Mouse (Mus musculus): ENCODE data around the gene Grb2.
A peak's percentile ranks its signal among the peaks of the same experiment; 100 is the strongest.
"Not testable (repeated sequence)": the region's sequence is repeated elsewhere in the genome, so short reads cannot be mapped to it uniquely, and the experiment has no call there.

Gene Grb2

DNA sequence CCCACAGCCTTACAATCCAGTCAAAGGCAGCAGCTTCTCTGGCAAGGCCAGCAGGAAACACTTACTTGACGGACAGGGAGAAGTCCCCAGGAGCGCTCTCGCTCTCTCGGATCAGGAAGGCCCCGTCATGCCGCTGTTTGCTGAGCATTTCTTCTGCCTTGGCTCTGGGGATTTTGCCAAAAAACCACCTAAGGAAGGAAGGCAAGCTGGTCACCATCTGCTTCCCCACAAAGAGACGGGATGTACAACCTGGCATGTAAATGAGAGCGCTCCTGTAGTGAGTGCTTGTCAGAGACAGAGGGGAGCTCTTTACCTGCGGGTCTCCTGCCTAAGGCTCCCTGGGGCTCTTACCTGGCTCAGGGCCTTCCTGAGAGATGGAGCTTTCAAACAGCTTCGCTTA is 58.7 kb downstream of the Grb2 start:
- DNase-seq (ENCODE audit: low read depth, low spot score), result no peak

DNA sequence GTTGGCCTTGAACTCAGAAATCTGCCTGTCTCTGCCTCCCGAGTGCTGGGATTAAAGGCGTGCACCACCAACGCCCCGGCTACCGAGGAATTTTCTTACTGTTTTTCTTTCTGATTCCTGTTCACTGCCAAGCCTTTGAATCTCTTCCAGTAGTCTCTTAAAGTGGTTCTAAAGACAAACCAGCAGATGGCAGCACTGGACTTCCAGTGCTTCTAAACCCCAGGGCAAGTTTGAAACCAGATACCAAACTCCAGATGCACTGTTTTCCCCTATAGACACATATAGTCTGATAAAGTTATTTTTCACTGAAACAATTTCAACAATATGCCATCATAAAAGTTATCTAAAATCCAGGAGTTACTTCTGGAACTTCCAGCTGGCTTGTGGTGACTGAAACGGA is 60.9 kb downstream of the Grb2 start:
- peak; percentile 81 for DNase-seq (ENCODE audit: low read depth, low spot score)

DNA sequence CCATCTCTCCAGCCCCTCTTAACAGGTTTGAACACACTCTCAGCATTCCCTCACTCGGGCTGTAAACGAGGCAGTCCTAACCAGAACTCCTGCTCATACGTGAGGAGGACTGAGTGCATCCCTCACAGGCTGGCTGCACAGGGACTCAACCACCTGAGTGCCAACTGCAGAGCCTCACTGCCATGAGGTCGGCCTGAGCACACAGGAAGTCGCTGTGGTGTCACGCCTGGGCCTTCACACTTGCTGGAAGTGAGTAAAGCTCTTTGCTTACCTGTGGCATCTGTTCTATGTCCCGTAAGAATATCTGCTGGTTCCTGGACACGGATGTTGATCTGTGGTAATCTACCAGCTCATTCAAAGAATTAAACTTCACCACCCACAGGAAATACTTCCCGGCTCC is 62.0 kb downstream of the Grb2 start:
- DNase-seq (ENCODE audit: low read depth, low spot score), result no peak

DNA sequence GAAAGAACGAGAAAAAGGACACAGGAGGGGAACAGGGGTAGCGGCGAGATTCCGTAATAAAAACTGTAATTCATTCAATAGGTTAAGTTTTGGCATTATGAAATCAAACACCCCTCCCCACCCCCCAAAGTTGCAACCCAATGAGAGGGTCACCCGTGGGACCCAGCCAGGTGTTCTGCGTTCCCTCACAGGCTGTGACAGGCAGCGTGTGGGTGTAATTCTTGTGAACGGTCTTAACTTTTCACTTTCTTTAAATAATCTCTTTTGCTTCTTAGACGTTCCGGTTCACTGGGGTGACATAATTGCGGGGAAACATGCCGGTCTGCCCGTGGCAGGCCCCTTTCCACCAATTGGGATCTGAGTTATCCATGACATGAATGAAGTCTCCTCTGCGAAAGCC is 62.9 kb downstream of the Grb2 start:
- DNase-seq (ENCODE audit: low read depth, low spot score), result not testable (repeated sequence)

DNA sequence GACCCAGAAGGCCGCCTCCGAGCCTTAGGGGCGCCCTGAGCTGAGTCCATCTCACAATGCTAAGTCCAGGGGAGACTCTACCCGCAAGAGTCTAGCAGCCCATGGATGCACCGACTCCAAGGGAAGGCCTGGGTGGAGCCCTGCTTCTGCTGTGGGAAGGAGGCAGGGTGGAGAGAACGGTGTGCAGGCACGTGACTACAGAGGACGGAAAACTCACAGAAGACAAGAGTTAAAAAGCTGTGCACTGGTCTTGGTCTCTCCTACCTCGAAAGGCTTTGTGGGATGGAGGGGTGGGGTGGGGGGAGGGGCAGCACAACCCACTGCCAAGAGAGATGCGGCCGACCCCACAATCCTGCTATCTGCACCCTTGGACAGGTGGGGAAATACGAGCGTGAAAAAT is 64.1 kb downstream of the Grb2 start:
- DNase-seq (ENCODE audit: low read depth, low spot score), result no peak

DNA sequence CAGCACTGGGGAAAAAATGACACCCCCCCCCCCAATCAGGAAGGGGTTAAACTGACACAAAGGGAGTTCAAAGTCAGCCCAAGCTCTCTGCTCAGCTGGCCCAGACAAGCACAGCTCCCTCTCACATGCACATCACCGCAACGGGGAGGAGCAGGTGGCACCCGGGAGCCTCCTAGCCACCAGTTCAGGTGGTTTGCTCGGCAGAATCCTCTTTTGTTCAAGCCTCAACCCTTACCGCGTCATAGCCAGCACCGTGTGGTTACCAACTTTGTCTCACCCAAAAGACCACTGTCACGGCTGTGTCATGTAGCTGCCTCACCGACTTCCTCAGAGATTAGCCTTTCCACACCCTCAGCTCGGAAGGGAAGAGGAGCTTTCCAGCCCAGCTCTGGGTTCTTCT is 65.1 kb downstream of the Grb2 start:
- DNase-seq (ENCODE audit: low read depth, low spot score), result no peak

DNA sequence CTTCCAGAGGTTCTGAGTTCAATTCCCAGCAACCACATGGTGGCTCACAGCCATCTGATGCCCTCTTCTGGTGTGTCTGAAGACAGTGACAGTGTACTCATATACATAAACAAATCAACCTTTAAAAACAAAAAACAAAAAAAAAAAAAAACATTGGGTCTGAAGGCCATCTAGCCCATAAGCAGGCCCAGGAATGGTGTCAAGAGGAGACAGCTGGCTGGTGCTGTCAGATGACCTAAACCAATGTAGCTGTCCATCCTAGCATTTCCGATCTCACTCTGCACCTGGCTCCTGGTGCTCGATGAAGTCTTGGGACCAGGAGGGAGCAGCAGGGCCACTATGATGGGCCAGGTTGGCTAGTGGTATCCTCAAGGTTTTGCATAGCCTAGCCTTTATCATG is 65.7 kb downstream of the Grb2 start:
- no peak for DNase-seq (ENCODE audit: low read depth, low spot score)

DNA sequence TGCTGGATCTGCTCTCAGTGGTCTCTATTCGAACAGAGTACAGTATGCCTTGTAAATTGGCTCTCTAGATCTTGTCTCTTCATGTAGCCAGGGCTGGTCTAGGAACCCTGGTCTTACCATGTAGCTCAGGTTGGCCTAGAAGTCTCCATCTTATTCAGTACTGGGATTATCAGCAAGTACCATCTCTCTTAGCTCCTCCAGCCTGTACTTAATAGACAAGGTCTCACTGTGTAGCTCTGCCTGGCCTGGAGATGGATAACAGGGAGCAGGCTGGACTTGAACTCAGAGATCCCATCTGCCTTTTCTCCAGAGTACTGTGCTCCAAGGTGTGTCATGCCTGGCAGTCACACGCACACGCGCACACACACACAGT is 66.7 kb downstream of the Grb2 start:
- DNase-seq (ENCODE audit: low read depth, low spot score), result no peak

DNA sequence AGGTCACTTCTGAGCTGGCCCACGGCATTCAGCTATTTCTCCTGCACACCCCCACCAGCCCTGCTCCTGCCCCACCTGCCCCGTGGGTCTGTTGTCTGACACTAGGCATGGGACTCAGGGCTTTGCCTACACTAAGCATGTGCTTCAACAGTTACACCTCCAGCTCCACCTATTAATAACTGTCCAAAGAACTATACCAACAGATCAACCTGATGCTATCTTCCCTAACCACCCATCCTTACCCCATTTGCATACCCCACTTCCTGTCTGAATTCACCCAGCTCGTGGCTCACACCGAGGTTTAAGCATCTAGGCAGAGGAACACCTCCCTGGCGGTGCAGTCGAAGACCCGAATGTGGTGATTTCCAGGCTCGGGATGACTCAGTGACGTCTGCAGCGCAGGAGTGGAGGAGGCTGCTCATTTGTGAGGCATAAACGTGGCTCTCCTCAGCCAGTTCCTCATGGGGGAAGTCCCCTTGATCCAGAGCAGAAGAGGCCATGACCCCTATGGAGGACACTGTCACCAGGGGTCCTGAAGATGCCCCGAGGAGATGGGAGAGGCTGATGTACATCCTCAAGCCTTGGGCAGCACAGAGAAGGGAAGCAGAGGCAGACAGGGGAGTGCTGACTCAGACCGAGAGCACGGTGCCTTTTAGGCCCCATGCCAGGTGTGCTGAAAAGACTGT is 67.3 kb downstream of the Grb2 start:
- DNase-seq (ENCODE audit: low read depth, low spot score), result no peak

DNA sequence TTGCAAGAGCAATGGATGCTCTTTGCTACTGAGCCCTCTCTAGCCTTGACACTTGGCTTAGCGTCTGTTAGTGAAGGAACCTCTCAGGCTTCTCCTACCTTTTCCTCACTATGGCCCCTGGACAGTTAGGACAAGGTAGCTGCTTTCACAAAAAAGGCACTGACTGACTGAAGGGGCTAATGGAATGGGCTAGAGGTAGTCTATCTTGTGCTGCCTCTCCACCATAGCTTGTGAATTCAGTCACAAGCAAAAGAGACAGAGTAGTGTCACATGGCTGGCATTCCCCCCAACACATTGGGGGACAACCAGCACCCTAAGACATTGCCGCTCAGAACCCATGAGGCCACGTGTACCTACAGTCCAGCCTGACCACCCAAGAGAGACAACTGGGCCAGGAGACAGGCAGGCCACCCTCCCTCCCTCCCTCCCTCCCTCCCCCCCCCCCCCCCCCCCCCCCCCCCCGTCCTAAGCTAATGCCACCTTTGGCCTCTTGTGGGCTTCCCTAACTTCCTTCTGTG is 68.0 kb downstream of the Grb2 start:
- no peak for DNase-seq (ENCODE audit: low read depth, low spot score)

DNA sequence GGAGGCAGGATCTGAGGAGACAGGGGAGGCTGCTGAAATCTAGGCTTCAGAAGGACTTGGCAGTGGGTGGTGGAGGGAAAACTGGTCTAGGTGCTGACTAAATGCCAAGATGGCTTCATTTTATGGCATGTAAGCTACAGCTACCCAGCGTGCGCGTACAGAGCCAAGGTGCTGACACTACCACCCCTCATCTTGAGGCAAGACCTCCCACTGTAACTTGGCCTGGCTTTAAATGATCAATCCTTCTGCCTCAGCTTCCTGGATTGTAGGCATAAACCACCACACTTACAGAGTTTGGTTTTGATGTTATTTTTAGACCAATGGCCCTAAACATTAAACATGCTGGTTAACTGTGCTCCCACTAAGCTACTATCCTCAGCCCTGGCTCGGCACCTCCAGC is 68.9 kb downstream of the Grb2 start:
- no peak for DNase-seq (ENCODE audit: low read depth, low spot score)

DNA sequence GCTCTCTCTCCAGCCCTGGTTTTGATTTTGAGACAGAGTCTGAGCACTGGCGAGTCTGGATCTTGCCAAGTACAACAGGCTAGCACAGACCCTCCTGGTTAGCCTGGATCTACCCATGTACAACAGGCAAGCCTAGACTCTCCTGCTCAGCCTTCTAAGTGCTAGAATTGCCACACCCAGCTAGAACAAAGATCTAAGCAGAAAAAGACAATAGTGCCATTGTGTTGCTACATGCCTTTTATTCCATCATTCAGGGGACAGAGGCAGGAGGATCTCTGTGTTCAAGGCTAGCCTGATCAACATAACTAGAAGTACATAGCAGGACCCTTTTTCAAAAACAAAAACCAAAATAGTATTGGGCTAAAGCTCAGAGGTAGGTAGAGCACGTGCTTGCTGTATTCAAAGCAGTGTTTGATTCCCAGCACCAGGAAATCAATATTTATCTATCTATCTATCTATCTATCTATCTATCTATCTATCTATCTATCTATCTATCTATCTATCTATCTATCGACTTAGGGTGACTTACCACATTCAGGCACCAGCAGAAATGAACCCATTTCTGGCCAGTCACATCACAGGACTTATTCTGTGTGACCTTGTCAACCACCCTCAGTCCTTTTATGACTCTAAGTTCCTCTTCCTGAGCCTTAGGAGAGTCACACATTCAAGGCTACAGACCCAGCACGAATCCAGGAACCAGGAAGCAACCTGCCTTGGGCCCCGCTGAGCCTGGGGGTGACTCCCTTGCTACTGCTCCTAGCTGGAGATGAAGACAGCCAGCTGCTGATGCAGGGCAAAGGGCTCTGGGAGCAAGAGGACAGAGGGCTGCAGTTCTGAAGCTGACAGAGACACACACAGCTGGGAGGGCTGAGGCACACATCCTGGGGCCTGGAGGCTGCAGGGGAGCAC is 69.6 kb downstream of the Grb2 start:
- no peak for DNase-seq (ENCODE audit: low read depth, low spot score)

DNA sequence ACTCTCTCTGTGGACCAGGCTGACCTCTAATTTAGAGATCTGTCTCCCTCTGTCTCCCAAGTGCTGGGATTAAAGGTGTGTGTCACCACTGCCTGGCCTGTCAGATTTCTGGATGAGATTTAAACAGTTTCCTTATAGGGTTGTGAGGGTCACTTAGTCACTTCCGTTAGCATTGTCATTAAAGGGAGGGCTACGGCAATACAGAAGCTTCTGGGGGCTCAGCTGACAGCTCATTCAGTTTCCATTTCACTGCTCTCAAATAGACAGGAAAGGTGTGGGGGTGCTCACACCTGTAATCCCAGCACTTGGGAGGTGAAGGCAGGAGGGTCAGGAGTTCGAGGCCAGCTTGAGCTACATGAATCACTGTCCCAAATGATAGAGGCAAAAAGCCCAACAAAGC is 71.4 kb downstream of the Grb2 start:
- no peak for DNase-seq (ENCODE audit: low read depth, low spot score)

DNA sequence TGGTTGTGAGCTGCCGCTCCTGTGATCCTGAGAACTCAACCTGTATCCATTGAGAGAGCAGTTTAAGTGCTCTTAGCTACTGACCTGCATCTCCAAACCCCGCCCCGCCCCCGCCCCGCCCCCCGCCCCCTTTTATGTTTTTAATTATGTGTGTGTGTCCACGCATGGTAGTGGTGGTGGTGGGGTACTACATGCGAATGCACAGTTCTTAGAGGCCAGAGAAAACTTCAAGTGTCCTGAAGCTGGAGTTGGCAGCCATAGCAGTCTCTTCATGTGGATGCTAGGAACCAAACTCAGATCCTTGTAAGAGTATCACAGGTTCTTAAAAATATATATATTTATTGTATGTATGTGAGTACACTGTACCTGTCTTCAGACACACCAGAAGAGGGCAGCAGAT is 72.9 kb downstream of the Grb2 start:
- no peak for DNase-seq (ENCODE audit: low read depth, low spot score)

DNA sequence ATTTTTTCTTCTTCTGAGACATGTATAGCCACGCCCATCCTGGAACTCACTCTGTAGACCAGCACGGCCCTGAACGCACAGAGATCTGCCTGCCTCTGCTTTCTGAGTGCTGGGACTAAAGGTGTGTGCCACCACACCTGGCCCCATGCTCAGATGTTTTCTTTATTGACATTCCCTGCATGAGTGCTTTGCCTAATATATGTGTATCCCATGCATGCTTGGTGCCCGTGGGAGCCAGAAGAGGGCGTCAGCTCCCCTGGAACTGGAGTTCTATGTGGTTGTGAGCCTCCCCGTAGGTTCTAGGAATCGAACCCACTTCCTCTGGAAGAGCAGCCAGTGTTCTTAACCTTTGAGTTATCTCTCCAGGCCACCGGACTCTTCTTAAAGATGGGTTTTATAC is 73.4 kb downstream of the Grb2 start:
- DNase-seq (ENCODE audit: low read depth, low spot score), result no peak

DNA sequence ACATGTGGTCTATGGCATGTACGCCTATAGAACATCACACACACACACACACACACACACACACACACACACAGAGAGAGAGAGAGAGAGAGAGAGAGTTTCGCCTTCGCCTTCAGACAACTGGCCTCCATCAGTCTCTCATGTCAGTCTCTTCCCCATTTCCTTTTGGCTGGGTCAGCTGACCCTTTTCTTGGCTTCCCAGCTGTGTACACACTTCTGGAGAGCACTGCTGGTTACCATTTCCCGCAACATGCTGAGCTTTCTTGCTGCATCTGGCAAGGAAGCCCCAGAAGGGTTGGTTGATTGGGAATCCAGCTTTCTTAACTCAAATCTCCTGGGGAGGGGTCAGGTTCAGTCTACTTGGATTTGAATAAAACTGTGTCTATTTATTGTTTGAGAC is 74.3 kb downstream of the Grb2 start:
- no peak for DNase-seq (ENCODE audit: low read depth, low spot score)

DNA sequence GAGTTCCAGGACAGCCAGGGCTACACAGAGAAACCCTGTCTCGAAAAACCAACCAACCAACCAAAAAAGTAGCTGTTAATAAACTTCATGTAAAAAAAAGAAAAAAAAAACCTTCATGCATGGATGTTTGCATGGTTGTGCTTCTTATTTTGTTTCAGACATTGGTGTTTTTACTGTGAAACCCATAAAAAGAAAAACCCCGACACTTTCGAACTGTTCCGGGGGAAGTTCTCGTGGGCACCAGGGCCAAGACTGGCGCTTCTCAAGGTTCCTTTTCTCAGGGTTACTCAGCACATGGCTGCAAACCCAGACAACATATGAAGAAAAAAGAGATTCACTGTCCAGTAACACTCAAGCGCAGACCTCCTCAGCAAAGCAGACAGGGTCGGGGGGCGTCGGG is 75.5 kb downstream of the Grb2 start:
- DNase-seq (ENCODE audit: low read depth, low spot score), result no peak

DNA sequence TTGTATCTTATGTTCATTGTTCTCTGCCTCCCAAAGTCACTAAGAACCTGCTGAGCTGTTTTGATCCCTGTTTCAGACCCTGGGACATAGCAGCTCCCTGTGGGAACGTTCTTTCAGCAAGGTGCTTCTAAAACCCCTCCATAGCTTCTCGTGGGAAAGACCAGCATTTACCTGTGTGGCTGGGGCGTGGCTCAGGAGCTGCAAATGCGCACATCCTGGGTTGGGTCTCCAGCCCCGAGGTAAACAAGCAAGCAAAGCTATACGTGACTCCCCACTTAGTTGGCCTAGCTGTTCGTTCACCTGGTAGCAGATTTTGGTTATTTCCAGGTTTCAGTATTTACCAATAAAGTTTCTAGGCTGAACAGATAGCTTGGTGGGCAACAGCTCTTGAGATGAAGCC is 76.2 kb downstream of the Grb2 start:
- no peak for DNase-seq (ENCODE audit: low read depth, low spot score)

DNA sequence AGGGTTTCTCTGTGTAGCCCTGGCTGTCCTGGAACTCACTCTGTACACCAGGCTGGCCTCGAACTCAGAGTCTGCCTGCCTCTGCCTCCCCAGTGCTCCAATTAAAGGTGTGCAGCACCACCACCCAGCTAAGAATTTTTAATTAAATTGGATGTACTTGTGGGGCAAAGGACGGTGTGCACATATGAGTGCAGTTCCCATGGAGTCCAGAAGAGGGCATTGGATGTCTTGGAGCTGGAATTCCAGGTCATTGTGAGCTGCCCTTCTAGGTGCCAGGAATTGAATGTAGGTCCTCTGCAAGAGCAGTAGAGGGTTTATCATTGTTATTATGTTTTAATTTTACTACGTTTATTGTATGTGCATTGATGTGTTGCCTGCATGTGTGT is 76.9 kb downstream of the Grb2 start:
- DNase-seq (ENCODE audit: low read depth, low spot score), result peak; percentile 48

DNA sequence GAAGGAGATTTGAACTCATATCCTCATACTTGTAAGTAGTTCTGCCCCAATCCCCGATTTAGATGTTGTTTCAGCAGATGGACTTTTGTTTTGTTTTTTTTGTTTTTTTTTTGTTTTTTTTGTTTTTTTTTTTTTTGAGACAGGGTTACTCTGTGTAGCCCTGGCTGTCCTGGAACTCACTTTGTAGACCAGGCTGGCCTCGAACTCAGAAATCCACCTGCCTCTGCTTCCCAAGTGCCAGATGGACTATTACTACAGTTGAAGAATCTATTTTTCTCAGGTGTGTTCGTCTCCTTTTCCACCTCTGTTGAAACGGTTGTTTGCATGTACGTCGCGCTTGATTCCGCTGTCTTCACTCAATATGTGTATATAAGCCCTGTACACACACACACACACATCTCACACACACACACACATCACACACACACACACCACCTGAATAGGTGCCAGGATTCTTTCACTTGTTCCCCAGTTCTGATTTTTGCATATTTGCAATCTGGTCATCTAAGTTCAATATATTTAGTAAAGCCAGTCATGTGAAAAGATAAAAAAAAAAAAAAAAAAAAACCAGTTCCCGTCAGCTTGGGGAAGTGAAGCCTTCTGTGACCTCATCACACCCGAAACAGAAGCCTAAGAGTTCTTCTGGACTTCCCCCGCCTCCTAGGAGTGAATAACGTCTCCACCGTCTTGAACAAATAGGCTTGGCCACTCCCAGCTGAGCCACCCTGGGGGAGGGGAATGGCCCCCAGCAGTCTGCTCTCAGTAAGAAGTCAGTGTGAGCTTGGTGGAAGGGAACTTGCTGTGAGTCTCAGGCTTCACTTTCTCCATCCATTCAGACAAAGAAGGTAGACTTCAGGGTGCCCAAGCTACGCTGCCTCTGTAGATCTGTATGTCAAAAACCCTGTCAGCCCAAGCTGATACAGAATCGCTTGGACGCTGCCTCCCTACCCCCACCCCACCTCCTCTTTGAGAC is 77.6 kb downstream of the Grb2 start:
- DNase-seq (ENCODE audit: low read depth, low spot score), result no peak

DNA sequence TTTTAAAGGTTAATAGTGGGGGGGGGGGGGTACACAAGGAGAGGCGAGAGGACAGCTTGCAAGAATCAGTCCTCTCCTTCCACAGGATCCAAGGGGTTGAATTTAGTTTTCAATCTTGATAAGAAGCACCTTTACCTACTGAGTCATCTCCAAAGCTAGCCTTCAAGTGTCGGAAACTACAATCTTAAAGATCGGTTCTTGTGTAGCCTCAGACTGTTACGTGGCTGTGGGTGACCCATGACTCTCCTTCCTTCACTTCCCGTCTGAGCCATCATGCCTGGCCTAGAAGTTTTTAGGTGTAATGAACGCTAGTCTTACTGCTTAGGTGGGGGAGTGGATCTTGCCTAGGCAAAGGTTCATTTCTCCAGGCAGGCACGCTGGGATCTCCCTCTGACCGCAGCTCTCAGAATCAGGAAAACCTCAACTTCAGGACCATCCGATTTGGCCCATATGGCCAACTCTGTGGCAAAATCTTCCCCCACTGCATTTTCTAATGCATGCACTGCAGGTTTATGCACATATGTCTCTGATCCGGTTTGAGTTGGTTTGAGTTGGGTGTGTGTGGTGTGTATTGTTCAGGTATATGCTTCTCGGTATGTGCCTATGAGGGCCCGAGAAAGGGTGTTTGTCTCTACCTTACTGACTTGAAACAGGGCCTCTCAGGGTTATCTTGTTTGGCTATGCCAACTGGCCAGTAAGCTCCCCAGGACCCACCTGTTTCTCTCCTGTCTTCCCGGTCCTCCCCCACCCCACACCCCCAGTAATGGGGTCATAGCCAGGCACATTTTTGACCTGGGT is 78.5 kb downstream of the Grb2 start:
- DNase-seq (ENCODE audit: low read depth, low spot score), result no peak

All from forelimb bud, embryonic 11.5 days (tissue).